Mouse (Mus musculus) spleen, postnatal 10 days (tissue): ENCODE measurements around the gene Dnlz.
"Not testable (repeated sequence)": the region's sequence is repeated elsewhere in the genome, so short reads cannot be mapped to it uniquely, and the experiment has no call there.

Experiments used
- DNase-seq, 2 experiments: peaks; one replicate each; pipeline ENCODE4 v3.0.0; 2021 to 2022; ENCODE audit warnings: low spot score in 2 of 2

The Dnlz gene

DNA sequence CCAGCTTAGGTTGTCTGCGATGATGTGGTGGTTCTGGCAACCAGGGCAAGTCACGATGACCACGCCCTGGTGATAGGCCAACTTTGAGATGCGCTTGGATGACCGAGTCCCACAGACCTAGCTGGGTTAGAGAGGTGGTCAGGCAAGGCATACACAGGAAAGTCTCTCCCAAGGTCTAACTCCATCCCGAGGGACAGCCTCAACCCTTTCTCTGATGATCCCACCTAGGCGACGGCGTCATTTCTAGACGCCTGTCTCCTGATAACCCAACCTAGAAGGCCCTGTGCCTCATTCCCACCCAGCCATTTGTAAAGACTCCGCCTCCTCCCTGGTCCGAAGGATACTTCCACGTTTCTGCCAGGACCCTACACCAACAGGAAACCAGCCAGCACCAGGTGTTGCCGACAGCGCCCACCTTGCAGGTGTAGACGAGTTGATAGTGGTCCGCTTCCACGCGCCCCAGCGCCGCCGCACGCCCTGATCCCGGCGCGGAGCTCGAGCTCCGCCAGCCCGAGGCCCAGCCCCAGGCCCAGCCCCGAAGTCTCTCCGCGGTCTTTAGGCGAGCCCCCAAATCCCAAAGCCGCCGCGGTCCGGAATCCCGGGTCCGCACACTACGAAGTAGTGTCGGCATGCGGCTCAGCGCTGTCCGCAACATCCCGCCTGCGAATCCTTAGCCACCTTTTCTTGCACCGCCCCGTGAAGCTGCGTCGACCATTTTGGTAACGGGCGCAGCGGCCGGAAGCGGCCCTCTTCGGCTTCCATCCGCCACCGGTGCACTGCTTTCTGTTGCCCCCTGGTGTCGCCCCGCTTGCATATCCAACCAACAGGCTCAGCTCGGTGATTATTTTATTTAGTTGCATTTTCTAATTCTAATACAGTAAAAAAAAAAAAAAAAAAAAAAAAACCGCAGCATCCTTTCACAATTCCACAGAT, at the start of gene Dnlz:
TSS of gene Dnlz (minus strand) at position 753 of the 933 bp plus-strand sequence.
- peak; percentile 85 to 94 for DNase-seq

DNA sequence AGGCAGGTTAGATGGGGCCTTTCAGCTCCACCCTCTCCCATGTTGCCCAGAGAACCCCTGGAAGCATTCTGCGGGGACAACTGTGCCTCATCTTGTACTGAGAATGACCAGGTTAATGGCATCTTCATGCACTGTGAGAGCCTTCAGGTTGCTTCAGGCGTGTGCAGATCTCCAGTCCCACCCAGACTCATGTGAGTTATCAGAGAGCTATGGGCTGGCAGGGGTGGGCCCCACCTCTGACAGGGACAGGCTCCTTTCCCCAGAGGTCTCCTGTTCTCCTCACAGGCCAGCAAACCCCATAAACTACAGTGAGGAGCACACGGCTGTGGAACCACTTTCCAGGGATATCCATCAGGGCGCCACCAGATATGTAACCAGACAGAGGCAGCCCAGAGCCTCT, 49.1 kb upstream of the Dnlz start:
- no peak for DNase-seq

DNA sequence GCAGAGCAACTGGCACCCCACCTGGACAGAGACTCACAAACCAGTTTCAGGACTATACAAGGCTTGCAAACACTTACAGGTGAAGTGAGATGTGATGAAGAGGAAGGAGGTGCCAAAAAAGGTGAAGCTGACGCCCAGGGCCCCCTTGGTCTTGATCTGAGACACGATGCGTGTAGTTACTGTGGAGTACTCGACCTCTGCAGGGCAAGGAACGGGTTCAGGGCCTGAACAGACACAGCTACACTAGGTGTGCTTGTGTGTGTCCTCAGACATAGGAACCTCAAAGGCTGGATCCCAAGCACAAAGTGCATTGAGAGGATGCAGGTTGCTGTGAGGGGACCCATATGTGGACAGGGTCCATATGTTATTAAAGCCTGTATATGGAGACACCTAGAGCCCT, 48.4 kb upstream of the Dnlz start:
- DNase-seq, result no peak

DNA sequence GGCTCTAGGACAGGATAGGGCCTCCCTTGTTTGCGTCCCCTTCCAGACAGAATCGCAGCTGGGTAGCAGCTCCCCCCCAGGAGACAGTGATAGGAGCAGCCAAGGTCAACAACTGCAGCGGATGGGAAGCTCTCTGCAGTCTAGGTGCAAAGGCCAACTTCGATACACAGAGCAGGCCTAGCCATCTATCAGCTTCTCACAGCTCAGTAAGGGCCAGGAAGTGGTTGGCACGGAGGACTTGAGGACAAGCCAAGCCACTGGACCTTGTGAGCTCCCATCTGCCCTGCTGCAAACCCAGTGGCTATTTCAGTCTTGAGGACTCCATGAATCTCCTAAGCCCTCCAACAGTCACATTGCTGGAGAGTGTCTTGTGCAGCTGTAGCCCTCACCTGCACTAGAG, 47.7 kb upstream of the Dnlz start:
- no peak for DNase-seq

DNA sequence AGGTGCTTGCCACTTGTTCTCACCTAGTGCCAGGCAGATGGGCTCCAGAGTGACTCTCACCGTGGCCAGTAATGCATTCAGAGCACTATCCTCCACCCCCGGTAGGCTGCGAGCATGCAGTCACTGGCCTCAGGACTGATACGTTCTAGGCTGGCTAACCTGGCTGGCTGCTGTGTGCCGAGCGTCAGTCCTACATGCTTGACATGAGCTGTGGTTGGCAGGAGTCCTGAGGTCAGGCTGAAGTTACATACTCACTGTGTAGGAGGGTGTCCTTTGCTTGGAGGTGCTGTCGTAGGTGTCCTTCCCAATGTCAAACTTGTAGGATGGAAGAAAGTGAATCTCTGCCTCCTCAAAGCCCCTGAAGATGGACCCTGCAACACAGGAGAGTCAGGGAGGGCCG, 47.1 kb upstream of the Dnlz start:
- no peak for DNase-seq

DNA sequence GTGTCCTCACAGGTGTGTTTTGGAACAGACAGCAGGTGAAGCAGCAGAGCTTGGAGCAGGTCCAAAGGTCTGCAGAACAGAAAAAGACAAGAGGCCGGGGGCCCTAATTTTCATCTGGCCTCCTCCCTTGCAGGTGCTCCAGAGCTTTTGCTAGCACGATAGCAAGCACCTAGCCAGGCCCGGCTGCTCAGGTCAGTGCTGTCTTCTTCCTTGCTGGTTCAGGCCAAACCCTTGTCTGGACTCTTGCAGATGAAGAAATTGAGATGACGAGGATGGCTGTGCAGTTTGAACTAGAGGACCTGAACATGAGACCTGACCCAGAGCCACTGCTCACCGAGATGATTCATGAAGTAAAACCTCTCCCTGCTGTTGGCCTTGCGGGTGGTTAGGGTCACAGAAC, 39.7 kb upstream of the Dnlz start:
- no peak for DNase-seq

DNA sequence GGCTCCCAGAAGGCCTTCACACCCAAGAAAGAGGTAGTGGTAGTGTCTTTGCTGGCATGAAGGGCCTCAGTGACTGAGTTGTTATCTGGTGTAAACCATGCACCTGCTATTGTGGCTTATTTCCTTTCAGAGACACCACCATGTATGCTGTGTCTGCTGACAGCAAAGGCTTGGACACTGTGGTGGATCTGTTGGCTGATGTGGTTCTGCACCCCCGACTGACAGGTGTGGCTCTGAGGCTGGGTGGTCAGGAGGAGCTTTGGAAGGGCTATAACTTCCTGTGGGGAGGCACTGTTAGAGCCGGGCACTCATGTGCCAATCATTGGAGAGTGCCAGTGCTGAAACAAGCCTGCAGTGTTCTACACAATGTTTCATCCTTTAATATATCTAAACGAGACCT, 39.0 kb upstream of the Dnlz start:
- no peak for DNase-seq

DNA sequence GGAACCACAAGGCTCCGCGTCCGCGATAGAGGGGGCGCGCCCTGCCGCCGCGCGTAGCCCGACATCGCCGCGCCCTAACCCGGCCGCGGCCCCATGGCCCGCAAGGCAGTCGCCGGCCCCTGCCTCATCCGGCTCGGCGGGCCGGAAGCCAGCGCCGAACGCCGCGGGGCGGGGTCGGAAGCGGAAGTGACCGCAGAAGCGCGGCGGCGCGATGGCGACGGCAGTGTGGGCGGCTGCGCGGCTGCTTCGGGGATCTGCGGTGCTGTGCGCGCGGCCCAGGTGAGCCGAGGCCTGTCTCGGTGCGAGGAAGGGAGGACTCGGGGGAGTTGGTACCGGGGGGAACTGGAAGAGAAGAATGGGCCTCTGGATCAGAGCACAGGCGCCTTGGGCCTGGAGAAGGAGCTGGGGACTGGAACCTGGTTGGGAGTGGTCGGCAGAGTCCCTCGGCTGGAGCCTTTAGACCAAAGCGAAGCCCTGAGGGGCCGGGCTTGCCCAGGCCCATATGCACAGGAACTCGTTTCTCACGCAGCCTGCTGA, 37.3 kb upstream of the Dnlz start, which contains the start of the genes Entr1 and Pmpca:
TSS of gene Entr1 (minus strand) at position 163 of the 537 bp plus-strand sequence.
TSS of gene Pmpca (plus strand) at position 186 of the 537 bp plus-strand sequence.
- DNase-seq, result peak; percentile 77 to 89

DNA sequence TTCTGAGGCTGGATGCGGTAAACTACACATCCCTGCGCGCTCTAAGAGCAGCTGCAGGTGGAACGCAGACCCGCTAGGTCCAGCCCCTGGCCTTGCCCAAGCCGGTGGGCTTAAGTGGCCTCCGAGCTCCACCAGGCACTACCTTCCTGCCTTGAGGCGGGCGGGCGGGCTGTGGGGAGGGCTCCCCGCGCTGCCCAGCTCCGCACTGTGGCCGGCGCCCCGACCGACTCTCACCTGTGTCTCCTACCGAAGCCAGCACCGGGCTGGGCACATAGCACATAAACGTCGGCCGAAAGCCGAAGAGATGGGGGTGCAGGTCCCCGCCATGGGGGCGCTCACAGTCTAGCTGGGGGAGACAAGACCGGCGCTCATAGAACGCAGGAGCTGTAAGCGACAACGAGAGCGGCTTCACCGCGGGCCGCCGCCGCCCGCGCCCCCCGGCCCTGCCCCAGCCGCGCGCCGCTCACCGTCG, 36.8 kb upstream of the Dnlz start:
- peak in 1 of 2 experiments; percentile 69 for DNase-seq

DNA sequence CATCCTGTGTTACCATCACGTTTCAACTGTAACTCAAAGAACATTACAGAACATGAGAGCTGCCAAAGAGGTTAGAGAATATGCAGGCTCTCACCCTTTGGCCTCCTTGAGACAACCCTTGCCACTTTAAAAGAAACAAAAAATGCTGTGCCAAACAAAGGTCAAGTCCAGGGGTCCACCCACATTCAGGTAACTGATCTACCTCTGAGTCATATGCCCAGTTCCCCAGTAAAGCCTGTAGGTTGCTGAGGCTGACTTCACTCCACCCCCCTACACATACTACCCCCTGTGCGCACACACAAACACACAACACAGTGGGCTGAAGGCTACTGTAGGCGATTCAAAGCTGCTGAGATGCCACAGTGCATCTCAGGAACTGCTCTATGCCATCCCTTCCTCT, 35.8 kb upstream of the Dnlz start:
- DNase-seq, result no peak

DNA sequence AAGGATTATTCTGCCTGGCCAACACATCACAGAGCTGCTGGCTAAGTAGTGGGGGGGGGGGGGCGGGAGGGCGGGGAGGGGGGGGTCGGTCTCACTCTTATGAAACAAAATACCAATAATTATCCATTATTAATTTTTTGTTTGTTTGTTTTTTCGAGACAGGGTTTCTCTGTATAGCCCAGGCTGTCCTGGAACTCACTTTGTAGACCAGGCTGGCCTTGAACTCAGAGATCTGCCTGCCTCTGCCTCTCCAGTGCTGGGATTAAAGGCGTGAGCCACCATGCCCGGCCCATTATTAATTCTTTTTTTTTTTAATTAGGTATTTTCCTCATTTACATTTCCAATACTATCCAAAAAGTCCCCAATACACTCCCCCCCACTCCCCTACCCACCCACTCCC, 29.0 kb upstream of the Dnlz start:
- DNase-seq, result not testable (repeated sequence)

DNA sequence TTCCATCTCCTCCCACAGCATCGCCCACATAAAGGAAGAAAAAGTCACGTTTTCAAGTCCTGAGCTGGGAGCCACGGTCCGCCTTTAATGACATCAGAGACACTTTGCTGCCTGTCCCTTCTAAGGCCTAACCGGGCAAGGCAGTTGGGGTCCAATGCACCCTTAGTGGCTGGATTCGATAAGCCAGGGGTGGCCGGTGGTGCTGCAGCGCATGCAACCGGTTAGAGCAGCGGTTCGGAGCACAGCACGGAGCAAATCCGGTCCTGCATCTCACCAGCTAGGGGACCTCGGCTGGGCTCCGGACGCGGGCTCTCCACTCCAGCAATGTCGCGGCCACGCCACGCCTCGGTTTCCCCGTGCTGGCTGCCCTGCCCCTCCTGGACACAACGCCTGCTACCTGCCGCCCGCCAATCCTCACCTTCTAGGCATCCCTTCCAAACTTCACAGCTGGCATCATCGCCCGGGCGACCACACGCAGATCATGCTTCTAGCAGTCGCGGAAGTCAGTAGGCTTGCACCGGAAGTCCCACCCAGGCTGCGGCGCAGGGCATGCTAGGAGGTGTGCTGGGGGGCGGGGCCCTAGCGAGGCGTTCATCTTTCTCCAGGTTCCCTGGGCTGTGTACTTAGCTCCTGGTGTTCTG, 28.3 kb upstream of the Dnlz start, which contains the start of gene Snapc4:
TSS of gene Snapc4 (minus strand) at position 523 of the 641 bp plus-strand sequence.
- DNase-seq, result peak; percentile 69 to 89

DNA sequence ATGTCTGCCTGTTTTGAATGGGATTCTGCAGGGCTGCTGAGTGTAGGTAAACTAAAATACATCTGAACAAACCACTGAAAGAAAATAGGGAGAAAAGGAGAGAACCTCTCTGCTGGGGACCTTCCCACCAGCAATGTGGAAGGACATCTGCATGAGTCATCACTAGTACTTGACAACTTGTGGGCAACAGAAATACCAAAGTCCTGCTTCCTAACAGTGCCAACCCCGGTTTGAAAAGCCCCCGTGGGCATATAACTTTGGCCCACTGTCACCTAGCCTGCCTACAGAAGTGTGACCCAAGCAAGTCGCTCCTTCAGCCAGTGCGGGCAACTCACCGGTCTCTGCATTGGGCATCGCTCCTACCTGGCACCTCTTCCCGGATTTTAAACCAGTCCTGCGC, 20.5 kb upstream of the Dnlz start:
- DNase-seq, result no peak

DNA sequence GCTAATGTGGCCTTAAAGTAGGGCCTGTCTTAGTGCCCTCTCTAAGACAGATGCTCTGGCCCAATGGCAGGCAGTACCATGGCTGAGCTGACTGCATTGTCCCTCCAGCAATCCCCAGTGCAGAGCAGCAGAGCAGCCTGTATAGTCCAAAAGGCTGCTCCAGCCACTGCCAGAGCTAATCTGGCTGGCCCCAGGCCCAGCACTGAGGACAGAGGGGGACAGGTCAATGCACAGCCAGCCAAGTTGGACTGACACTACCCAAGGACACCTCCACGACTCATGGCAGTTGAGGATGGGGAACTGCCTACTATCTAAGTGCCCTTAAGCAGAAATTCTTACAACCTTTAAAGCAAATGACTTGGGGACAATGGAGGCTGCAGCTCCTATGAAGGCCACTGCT, 16.7 kb upstream of the Dnlz start:
- DNase-seq, result no peak

DNA sequence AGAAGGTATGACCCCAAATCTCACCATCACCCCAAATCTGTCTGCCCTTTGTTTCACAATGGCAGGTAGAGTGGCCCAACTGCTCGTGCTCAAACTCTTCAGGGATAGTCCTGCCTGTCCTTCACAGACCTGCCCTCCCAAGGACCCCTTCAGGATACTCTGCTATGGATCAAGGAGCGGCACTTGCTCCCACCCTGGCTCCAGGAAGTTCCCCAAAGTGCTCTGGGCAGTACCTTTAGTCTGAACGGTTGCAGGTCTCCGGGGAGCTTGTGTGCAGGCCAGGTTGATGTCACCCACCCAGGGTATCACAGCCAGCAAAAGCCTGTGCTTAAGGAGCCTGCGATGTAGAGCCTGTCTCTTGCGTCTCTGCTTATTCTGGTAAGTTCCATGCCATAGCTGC, 16.0 kb upstream of the Dnlz start:
- no peak for DNase-seq

DNA sequence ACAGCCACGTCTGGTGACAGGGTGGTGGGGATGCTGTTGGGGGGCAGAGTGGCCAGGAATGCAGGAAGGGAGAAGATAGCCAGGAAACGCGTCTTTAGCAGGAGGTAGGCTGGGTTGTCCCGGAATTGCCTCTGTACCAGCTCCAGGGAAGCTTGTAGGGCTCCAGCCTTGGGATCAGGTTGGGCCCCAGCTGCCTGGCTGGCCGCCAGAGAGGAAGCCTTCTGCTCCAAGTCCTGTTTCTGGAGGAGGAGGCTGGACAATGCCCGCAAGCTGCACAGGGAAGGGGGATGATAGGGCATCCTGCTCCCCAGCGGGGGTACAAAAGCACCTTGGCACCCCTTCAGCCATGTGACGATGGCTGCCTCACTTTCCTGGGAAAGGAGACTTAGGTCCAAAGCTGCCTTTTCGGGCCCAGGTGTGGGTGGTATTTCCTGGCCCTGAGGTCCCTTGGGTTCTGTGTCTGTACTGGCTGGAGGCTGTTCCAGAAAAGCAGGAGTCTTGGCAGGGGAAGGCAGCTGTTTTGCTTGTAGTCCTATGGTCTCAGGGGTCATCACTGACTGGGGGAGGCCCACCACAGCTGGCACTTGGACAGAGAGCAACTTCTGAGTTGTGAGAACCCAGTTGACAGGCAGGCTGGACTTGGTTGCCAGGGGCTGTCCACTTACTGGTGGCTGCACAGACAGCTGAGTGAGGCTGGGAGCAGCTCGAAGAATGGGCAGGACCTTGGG, 13.0 kb upstream of the Dnlz start:
- peak in 1 of 2 experiments; percentile 37 for DNase-seq

DNA sequence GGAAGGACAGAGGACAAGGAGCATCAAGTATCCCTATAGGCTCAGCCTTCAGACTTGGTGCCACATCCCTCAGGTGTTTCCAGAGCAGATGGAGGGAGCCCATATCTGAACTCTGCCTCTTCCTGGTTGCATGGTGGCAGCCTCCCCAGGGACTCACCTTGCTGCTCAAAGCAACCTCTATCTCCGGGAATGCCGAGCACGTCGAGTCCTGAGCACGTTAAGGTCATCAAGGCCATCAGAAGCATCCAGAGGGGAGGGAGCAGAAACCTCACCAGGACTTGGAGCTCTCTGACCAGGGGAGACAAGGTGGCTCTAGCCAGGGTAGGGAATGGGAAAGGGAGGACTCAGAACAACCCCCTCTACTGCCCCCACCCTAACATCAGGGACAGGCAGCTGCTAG, 11.6 kb upstream of the Dnlz start:
- no peak for DNase-seq

DNA sequence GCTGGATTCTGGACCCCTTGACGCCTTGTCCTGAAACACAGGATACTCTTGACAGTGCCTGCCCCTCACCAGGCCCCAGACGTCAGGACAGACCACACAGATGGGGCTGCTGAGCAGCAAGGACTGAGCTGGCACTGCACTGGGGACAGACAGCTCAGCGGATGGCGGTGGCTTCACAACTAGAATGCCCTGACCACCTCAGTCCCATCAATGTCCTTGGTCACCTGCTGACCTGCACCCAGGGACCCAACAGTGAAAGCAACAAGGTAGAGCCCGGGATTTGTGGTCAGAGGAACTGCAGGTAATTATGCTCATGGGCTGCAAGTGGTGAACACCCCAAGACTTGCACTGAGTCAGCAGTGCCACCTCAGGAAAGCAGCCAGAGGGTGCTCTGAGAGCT, 11.1 kb upstream of the Dnlz start:
- no peak for DNase-seq

DNA sequence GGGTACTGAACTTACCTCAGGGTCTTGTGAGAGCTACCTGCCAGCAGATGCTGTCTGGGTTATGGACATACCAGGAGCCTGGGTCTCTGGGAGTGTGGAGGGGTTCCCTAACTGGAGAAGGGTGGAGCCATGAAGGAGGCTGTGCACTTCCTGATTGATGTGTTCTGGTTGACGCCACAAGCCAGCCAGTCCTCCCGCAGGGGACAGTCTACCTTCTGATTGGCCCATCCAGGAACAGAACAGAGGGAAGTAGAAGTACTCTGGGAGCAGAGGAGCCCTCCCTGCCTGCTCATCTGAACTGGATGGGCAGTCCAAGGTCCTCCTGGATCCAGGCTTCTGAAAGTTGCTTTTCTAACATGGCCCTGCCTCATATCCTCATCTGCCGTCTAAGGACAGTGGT, 8.9 kb upstream of the Dnlz start, which contains the start of gene Card9:
TSS of gene Card9 (minus strand) at position 147 of the 400 bp plus-strand sequence.
- DNase-seq, result no peak

DNA sequence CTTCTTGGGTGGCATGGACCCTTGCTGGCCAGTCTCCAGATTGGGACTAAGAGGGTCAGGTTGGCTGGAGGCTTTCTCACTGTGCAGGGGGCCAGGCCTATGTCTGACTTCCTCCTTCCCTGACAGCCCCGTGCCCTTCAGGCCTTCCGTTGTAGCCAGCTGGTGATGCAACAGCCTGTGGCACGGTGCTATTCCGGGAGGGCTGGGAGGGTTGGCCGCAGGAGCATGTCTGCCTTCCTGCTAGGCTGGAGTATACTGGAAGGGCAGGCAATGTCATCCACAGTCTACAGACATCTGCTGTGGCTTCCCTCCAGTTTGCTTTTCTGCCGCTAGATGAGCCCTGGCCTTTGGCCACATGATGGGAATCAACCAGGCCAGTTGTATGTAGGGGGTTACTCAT, 8.1 kb upstream of the Dnlz start:
- no peak for DNase-seq

DNA sequence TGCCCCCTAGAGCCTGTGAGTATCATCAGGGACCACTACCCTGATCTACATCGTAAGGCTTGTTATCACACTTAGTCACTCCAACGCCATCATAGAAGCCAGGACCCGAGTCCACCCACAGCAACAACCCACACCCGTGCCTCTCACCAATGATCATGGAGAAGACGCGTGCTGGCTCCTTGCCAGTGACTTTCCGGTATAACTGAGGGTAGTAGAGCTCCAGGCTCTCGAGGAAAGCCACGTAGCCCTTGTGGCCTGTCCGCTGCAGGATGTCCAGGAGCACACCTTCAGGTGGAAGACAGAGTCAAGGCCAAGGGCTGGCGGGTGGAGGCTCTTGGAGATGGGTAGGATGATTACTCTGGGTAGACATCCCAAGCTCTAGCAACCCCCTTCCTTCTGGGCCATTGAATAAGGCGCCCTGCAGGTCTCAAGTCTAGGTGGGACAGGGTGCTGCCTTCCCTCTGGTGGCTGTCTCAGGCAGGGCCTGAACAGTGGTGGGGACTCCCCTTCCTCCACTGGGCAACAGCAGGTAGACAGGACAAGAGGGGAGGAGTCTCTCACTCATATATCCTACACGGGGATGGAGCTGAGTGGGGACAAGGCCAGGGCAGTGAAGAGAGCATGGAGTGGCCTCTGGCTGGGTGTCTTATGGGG, 6.9 kb upstream of the Dnlz start:
- no peak for DNase-seq
